Mouse (Mus musculus): ENCODE results near the gene Tnni1.
A peak's percentile ranks its signal among the peaks of the same experiment; 100 is the strongest.

Tnni1 gene

DNA sequence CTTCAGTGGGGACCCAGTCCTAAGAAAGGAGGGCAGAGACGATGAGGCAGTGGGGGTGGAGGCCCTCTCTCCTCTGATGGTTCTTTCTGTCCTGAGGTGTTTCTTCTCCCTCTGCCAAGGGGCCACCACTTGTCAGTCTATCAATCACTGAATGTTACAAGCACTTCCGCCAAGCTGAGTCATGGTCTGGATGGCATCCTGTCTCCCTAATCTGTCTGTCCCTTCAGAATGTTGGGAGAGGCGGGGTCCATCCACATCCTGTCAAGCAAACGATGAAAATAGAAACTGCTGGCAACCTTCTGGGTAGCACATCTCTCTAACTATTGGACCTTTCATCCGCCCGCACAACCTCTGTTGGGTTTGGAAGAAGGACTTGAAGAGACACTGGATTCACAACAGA lies 65.2 kb downstream of the Tnni1 start:
- DNase-seq (ENCODE audit: extremely low spot score): no peak

- no peak for DNase-seq (ENCODE audit: extremely low spot score)
Measured at GRCm38 (mm10) chr1:135846632-135847031, 67.4 kb downstream of the Tnni1 start.

DNA sequence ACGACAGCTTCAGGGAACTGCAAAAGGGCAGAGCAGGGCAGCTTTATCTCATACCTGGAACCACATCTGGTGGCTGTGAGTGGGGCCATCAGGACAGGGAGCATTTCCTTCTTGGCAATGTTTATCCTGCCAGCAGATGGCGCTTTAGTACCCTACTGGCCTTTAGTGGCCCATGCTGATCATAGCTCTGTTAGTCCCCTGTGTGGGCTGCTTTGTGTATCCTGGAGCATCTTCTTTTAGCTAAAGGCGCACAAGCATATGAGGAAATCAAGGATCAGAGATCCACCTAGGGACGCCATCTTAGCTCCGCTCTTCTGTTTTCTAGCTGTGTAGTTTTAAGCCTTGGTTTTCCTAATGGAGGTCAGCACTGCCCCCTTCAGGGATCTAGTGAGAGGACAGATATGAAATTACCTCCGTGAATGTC lies 67.9 kb downstream of the Tnni1 start:
- DNase-seq (ENCODE audit: extremely low spot score): peak; percentile 72

DNA sequence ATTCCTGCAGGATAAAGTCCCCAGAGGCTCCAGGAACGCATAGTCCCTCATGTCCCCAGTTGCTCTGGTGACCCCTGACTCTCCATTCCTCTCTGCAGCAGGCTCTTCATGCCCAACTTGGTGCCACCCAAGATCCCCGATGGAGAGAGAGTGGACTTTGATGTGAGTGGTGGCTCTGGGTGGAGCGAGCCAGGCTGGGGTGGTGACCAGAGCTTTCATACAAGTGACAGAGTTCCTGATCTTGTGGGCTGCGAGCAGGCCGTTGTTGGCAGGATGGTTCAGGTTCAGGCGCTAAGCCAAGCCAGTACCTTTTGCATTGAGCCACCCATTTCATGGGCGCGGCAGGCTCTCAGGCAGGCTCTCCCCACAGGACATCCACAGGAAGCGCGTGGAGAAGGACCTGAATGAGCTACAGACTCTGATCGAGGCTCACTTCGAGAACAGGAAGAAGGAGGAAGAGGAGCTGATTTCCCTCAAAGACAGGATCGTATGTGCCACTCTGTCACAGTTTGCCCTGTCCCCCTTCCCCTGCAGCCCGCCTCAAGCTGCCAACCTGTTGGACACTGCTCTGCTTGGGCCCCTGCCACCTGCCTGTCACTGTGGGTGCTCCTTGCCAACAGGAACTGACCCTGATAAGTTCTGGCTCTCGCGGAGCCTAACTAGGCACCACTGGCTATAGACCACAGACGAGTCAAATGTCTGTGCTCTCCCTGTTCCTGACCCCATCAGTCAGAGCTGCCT lies 68.5 kb downstream of the Tnni1 start:
- DNase-seq (ENCODE audit: extremely low spot score): no peak

DNA sequence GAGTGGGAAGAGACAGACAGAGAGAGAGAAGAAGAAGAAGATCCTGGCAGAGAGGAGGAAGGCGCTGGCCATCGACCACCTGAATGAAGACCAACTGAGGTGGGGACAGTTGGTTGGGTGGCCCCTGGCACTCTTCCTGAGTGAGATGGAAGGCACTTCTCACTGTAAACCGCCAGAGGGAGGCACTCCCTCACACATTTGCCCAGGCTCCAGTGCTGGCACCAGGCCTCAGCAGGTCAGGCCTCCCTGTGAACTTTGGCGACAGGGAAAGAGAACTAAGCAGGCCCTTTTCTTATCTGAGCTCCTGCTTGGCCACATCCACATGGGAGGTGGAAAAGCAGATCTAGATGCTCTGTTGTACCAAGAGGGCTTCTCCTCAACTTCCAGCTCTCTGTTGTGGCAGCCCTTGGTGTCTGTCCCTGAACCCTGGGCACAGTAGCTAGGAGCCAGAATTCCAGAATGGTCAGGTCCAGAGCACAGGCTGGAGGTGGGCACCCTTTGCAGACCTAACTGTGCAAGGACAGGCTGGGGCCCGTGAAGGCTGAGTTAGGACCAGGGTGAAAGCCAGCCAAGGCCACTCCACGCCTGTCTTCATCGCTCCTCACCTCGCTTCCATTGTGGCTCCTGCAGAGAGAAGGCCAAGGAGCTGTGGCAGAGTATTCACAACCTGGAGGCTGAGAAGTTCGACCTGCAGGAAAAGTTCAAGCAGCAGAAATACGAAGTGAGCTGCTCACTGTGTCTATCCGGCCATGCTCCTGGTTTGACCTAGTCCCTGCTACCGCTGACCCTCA lies 71.7 kb downstream of the Tnni1 start:
- DNase-seq (ENCODE audit: extremely low spot score): peak; percentile 37

GRCm38 (mm10) chr1:135852044-135852756 lies 73.0 kb downstream of the Tnni1 start:
- no peak for DNase-seq (ENCODE audit: extremely low spot score)

GRCm38 (mm10) chr1:135853200-135853599 lies 74.0 kb downstream of the Tnni1 start:
- no peak for DNase-seq (ENCODE audit: extremely low spot score)

DNA sequence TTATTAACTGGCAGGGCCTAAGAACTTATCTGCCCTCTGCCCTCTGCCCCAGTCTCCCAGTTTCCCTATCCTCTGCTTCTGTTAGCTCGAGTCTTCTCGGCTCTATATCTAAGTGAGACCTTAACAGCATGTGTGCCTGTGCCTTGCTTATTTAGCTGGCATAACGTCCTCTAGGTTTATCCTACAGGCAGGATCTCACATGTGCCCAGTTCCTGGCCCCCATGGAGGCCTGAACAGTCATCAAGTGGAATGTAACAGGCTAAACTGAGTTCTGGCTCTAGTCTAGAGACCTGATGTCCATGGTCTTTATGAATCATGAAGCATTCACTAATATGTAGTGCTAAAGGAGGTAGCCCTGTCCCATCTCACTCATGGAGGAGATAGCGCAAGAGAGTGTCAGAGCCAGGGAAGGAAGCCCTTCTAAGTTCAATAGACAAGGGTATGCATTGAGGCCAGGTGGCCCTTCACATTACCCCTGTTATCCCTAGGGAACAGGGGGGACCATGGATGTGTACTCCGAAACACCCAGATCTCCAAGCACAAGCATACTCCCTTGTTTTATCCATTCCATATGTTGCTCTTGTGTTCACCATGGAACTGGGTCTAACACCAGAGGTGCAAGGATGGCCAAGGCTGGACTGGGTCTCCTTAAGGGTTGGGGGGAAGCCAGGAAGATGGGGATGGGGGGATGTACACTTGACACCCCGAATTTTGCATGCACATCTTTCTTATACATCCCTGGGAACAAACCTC lies 75.5 kb downstream of the Tnni1 start:
- no peak for DNase-seq (ENCODE audit: extremely low spot score)

- DNase-seq (ENCODE audit: extremely low spot score): no peak
Measured at GRCm38 (mm10) chr1:135855344-135855687, 76.1 kb downstream of the Tnni1 start.

GRCm38 (mm10) chr1:135856070-135856469 lies 76.8 kb downstream of the Tnni1 start:
- no peak for DNase-seq (ENCODE audit: extremely low spot score)

DNA sequence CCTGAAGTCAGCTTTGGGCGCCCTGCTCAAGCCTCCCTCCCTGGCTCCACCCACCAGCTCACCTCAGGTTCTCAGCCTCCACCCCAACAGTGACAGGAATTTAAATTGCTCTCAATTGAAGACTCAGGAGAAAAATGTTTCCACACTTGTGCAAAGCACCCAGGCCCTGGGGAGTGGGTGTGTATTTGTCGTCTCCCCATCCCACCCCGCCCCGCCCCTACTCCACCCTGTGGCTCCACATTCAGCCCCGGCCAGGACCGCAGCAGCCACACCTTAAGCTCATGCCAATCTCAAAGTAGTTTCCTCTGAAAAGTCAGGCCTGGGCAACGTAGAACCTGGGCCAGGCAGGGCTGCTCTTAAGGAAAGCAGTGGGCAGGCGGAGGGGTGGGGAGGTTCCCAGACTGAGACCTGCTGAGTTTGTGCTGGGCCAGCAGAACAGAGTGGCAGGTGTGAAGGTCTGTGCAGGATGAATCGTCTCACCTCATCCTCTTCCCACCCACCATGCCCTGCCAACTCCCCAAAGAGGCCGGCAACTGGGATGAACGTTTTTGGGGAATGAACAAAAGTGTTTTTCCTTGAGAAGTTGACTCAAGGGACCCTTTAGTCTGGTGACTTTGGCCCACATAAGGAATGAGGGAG lies 78.0 kb downstream of the Tnni1 start:
- no peak for DNase-seq (ENCODE audit: extremely low spot score)

- DNase-seq (ENCODE audit: extremely low spot score): no peak
Measured at GRCm38 (mm10) chr1:135858533-135858932, 79.3 kb downstream of the Tnni1 start.

Measured in embryo, embryonic 9.5 days (tissue).